Comparison of ENCODE assay signal across 8 mouse cellular contexts in the genomic region with DNA sequence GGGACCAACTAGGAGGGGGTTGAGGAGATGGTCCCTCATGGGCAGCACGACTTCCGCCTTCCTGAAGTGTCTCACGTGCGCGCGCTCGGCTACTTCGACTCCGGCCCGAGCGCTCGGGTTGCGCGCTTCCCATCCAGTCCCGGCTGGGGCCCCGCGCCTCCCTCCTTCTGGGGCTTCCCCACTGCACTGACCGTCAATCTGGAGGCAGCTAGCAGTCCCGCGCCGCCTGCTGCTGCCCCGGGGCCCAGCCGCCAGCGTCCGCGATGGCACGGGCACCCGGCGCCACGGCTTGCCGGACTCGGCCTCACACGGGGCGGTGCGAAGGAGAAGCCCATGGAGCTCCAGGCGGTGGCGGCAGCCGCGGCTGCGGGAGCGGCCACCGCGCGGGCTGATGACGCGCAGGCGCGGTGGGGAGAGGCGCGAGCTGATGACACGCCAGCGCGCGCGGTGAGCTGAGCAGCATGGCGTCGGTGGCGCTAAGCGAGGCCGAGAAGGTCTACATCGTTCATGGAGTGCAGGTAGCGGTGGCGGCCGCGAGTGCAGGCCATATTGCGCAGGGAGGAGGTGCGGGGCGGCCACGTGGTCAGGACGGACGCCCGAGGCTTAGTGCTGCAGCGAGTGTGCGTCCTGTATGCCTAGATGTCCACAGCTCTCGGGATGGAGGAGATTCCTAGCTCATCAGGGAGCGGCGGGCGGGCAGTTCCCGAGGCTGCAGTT. TPM values are rescaled to one million over a fixed set of nuclear protein-coding genes. Genes with fewer than 3 reads are reported as not detected.
DNase-seq lines count a peak whose midpoint lies in the region; ATAC-seq and TF ChIP-seq lines count a peak whose summit lies in the region.

A gene (minus strand): TSS at position 401 of the 717 bp plus-strand sequence.
A gene (plus strand): TSS at position 411 of the 717 bp plus-strand sequence.

- TF ChIP-seq EP300 in heart, adult 2 months (IDR thresholded peaks at IDR 0.05; ENCODE audit: insufficient read depth, low read depth, low read length): 0 out of 2 replicates have a peak, but pooled peaks have one; percentile 13

- peak within 1 kb of the TSS; percentile 93 for H3K27ac ChIP-seq in embryonic facial prominence, embryonic 13.5 days
- H3K27ac ChIP-seq in heart, adult 2 months: peak within 1 kb of the TSS; percentile 80
- H3K27ac ChIP-seq in limb, embryonic 13.5 days: peak within 1 kb of the TSS; percentile 90
- peak within 1 kb of the TSS; percentile 95 for H3K27ac ChIP-seq in midbrain, embryonic 16.5 days (ENCODE audit: low read length)

- H3K79me2 ChIP-seq in heart, adult 2 months (replicated peaks; ENCODE audit: control insufficient read depth, insufficient read depth, low read length): peaks cover 4% of the 10 kb centered on the region; the same call in 1 of the 2 replicates

- peak within 1 kb of the TSS; percentile 97 for H3K9ac ChIP-seq in embryonic facial prominence, embryonic 13.5 days
- peak within 1 kb of the TSS; percentile 87 for H3K9ac ChIP-seq in heart, adult 2 months (ENCODE audit: low read depth, low read length)
- H3K9ac ChIP-seq in limb, embryonic 13.5 days: peak within 1 kb of the TSS; percentile 95
- peak within 1 kb of the TSS; percentile 96 for H3K9ac ChIP-seq in midbrain, embryonic 16.5 days (ENCODE audit: low read depth, low read length)

- H3K27me3 ChIP-seq in embryonic facial prominence, embryonic 13.5 days: no peaks in the 10 kb centered on the region
- no peaks in the 10 kb centered on the region for H3K27me3 ChIP-seq in heart, adult 2 months (ENCODE audit: control insufficient read depth, insufficient read depth, low read length)
- H3K27me3 ChIP-seq in limb, embryonic 13.5 days: no peaks in the 10 kb centered on the region
- H3K27me3 ChIP-seq in midbrain, embryonic 16.5 days (ENCODE audit: control insufficient read depth, insufficient read depth, low read depth, low read length): no peaks in the 10 kb centered on the region

- H3K36me3 ChIP-seq in embryonic facial prominence, embryonic 13.5 days: peaks cover 11% of the 10 kb centered on the region
- no peaks in the 10 kb centered on the region; the same call in 1 of the 2 replicates for H3K36me3 ChIP-seq in heart, adult 2 months (ENCODE audit: control insufficient read depth, insufficient read depth, low read length)
- peaks cover 14% of the 10 kb centered on the region for H3K36me3 ChIP-seq in limb, embryonic 13.5 days
- no peaks in the 10 kb centered on the region for H3K36me3 ChIP-seq in midbrain, embryonic 16.5 days (ENCODE audit: control insufficient read depth, insufficient read depth, low read length)

- H3K9me3 ChIP-seq in embryonic facial prominence, embryonic 13.5 days: no peaks in the 10 kb centered on the region
- no peaks in the 10 kb centered on the region for H3K9me3 ChIP-seq in limb, embryonic 13.5 days
- H3K9me3 ChIP-seq in midbrain, embryonic 16.5 days (replicated peaks; ENCODE audit: control insufficient read depth, low read length, poor library complexity, severe bottlenecking): no peaks in the 10 kb centered on the region

- H3K4me2 ChIP-seq in embryonic facial prominence, embryonic 13.5 days: peak within 1 kb of the TSS; percentile 79
- peak within 1 kb of the TSS; percentile 94 for H3K4me2 ChIP-seq in limb, embryonic 13.5 days (replicated peaks)
- peak within 1 kb of the TSS; percentile 92 for H3K4me2 ChIP-seq in midbrain, embryonic 16.5 days (ENCODE audit: low read length)

- intact Hi-C loops in heart, adult 2 months (cut with DNase I): loop anchor here (5.0 kb wide), 3 partner anchors 91 to 329 kb away; a partner anchor contains a TSS

- TF ChIP-seq POLR2A in heart, adult 2 months (IDR thresholded peaks at IDR 0.05; ENCODE audit: insufficient read depth, low read depth, low read length): peak; percentile 81

- H3K4me1 ChIP-seq in embryonic facial prominence, embryonic 13.5 days: peaks cover 15% of the 10 kb centered on the region
- peaks cover 2% of the 10 kb centered on the region; the same call in 1 of the 2 replicates for H3K4me1 ChIP-seq in heart, adult 2 months (ENCODE audit: control insufficient read depth, insufficient read depth, low read length)
- H3K4me1 ChIP-seq in limb, embryonic 13.5 days: peaks cover 20% of the 10 kb centered on the region
- peaks cover 20% of the 10 kb centered on the region for H3K4me1 ChIP-seq in midbrain, embryonic 16.5 days (ENCODE audit: control insufficient read depth, insufficient read depth, low read length)

- peak; percentile 91 for DNase-seq in 3134 (ENCODE audit: extremely low read depth, insufficient read length, low spot score)
- DNase-seq in adrenal gland, postnatal 36 days: peak; percentile 90 to 93
- peak; percentile 93 for DNase-seq in heart, adult 2 months
- DNase-seq in kidney, adult 8-10 months: peak; percentile 70 to 79
- peak; percentile 87 to 90 for DNase-seq in spleen, postnatal 10 days (ENCODE audit: low spot score in 2 of 2)

- TF ChIP-seq CTCF in heart, adult 2 months (IDR thresholded peaks at IDR 0.05): peak; percentile 31

- ATAC-seq in embryonic facial prominence, embryonic 13.5 days (ENCODE audit: insufficient number of reproducible peaks, insufficient read depth, low FRiP score, low TSS enrichment, low read depth): peak; percentile 89
- ATAC-seq in limb, embryonic 13.5 days (ENCODE audit: low FRiP score, low read depth): peak; percentile 93
- peak; percentile 94 for ATAC-seq in midbrain, embryonic 16.5 days

- peak within 1 kb of the TSS; percentile 95 for H3K4me3 ChIP-seq in embryonic facial prominence, embryonic 13.5 days
- peak within 1 kb of the TSS; percentile 88 for H3K4me3 ChIP-seq in heart, adult 2 months
- peak within 1 kb of the TSS; percentile 92 for H3K4me3 ChIP-seq in limb, embryonic 13.5 days
- H3K4me3 ChIP-seq in midbrain, embryonic 16.5 days (ENCODE audit: low read depth, low read length): peak within 1 kb of the TSS; percentile 97

- under 1% methylated on average over 78 of the region's 79 CpGs for WGBS in embryonic facial prominence, embryonic 13.5 days
- WGBS in heart, adult 2 months: under 1% methylated on average over 79 of the region's 79 CpGs
- WGBS in limb, embryonic 13.5 days: under 1% methylated on average over 79 of the region's 79 CpGs
- WGBS in midbrain, embryonic 16.5 days: under 1% methylated on average over 79 of the region's 79 CpGs

RNA-seq across cellular contexts. Expression of the first gene that starts in this region (rescaled TPM):
- 10 to 100 TPM; 64.2 to 80.4 TPM for total RNA-seq in adrenal gland, postnatal 36 days (2021)
- polyA plus RNA-seq in embryonic facial prominence, embryonic 13.5 days (2015; fragmentation: Nextera tagmentation; extraction: Ambion mirVana): 72.1 and 74.7 TPM in 2 replicates
- total RNA-seq in heart, adult 2 months (2021): 10 to 100 TPM; 36.7 to 42.8 TPM
- 57.8 and 66.2 TPM in 2 replicates for polyA plus RNA-seq in heart, adult 2 months (2012; rRNA removed)
- polyA plus RNA-seq in limb, embryonic 13.5 days (2015; fragmentation: Nextera tagmentation; extraction: Ambion mirVana): 68.5 and 70.2 TPM in 2 replicates
- polyA plus RNA-seq in midbrain, embryonic 16.5 days (2015; fragmentation: Nextera tagmentation; extraction: Ambion mirVana): 83.8 and 84.9 TPM in 2 replicates

RNA-seq across cellular contexts. Expression of the second gene that starts in this region (rescaled TPM):
- total RNA-seq in adrenal gland, postnatal 36 days (2021): 10 to 100 TPM; 33.2 to 41.3 TPM
- polyA plus RNA-seq in embryonic facial prominence, embryonic 13.5 days (2015; fragmentation: Nextera tagmentation; extraction: Ambion mirVana): 99.4 and 104 TPM in 2 replicates
- 10 to 100 TPM; 26.7 to 27.9 TPM for total RNA-seq in heart, adult 2 months (2021)
- polyA plus RNA-seq in heart, adult 2 months (2012; rRNA removed): 19.8 and 34.5 TPM in 2 replicates
- 97.0 and 99.0 TPM in 2 replicates for polyA plus RNA-seq in limb, embryonic 13.5 days (2015; fragmentation: Nextera tagmentation; extraction: Ambion mirVana)
- polyA plus RNA-seq in midbrain, embryonic 16.5 days (2015; fragmentation: Nextera tagmentation; extraction: Ambion mirVana): 71.4 and 73.1 TPM in 2 replicates

Comparison
In these comparisons a context has a peak if more than half of its experiments do, and no peak if none do; other contexts are left out.
1. Peak in every context shown above with its lines: DNase-seq, ATAC-seq, H3K4me3 ChIP-seq and H3K27ac ChIP-seq.